Mouse (Mus musculus): ENCODE results near the gene Ryr2.
A peak's percentile ranks its signal among the peaks of the same experiment; 100 is the strongest.
"Not testable (repeated sequence)": the region's sequence is repeated elsewhere in the genome, so short reads cannot be mapped to it uniquely, and the experiment has no call there.

The Ryr2 gene

DNA sequence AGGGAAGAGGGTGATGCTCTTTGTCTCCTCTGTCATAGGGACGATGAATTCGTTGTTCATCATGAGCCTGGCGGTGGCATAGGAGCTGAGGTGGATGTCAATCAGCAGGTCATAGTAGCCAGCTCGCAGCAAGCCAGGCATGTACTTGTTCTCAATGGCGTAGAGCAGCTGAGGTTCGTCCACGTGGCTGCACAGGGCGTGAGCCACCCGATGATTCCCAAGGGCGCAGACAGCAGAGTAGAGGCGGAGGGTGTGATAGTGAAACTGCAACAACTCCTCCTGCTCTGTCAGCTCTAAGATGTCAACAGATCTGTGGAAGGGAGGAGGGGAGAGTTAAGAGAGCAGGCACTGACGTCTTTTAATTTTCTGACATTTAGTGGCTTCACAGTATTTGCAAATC is 368.5 kb downstream of the Ryr2 start:
- no peak for DNase-seq

GRCm38 (mm10) chr13:11716216-11716615 is 390.5 kb downstream of the Ryr2 start:
- DNase-seq = no peak

DNA sequence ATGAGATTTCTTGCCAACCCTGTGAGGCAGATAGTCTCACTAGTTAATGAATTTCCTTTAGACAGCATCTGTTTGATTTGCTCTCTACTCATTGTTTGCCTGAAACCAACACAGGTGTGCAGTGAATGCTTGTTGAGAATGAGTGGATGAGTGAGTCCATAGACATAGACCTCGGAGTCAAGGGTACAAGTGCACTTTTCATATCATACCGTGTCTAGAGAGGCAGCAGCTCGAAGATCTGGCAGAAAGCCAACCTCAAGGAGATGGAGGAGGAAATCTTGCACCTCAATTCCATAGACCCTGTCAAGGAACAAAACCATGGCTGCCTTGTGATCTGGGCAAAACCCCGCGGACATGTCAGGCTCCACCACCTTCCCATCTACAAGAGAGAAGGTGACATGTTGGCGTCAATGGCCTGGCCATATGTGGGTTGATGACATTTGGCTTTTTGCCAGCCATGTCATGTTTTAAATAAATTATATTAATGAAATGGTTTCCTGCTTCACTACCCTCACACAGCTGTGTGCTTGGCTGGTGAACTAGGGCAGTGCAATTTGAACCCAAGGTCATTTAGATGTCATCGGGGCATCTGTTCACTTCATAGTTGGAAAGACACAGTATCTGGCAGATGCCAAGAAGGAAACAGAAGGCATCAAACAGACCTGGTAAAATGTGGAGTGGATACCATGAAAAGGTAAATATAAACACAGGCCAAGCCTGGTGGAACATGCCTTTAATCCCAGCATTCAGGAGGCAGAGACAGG is 396.9 kb downstream of the Ryr2 start:
- DNase-seq = peak; percentile 34

DNA sequence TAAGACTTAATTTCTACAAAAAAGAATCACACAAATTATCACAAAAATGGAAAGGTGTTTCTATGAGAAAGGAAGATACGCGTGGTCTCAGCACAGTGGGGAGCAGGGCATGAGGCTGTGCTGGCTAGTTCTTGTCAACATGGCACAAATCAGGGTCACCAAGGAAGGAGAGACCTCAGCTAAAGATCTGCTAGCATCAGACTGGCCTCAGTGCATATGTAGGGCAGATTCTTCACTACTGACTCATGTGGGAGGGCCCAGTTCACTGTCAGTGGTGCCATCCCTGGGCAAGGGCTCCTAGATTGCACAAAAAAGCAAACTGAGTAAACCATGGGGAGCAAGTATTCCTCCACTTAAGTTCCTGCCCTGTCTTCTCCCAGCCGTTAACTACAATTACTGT is 405.0 kb downstream of the Ryr2 start:
- no peak for DNase-seq

GRCm38 (mm10) chr13:11696496-11696895 is 410.2 kb downstream of the Ryr2 start:
- DNase-seq = no peak

DNA sequence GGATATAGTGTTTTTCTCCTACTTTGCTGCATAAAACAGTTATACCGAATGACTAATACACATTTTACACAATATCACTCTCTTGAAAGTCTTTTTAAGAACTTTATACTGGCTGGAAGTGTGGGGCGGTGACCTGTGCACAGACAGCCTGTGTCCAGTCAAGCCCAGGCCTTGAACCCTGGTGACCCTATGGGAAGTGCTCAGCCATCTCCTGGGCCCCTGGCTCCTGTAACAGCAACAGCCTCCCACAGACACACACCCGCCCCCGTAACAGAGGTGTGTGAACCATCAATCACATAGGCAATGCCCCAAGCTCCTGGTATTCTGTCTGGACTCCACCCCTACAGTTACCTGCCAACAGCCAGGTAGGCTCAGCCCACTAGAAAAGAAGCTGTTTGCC is 424.9 kb downstream of the Ryr2 start:
- DNase-seq = no peak

GRCm38 (mm10) chr13:11662815-11663214 is 443.9 kb downstream of the Ryr2 start:
- no peak for DNase-seq

DNA sequence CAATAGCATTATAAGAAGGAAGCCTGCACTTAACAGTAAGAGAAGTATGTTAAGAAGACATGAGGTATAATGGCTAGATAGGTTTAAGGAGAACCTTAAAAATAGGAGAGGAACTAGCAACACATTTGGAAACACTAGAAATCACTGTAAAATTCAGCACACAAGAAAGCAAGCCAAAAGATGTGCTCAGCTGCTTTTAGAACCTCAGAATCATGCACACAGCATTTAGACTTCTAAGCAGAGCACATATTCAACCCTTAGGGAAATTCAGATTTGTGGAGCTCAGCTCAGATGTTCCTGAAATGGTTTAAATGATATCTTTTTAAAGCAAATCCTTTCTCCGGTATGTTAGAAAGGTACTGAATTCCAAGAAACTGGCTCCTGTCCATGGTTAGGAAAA is 461.9 kb downstream of the Ryr2 start:
- no peak for DNase-seq

- no peak for DNase-seq
These were observed 470.4 kb downstream of the Ryr2 start for GRCm38 (mm10) chr13:11636383-11636782.

- no peak for DNase-seq
These were observed 482.2 kb downstream of the Ryr2 start for GRCm38 (mm10) chr13:11624513-11624912.

DNA sequence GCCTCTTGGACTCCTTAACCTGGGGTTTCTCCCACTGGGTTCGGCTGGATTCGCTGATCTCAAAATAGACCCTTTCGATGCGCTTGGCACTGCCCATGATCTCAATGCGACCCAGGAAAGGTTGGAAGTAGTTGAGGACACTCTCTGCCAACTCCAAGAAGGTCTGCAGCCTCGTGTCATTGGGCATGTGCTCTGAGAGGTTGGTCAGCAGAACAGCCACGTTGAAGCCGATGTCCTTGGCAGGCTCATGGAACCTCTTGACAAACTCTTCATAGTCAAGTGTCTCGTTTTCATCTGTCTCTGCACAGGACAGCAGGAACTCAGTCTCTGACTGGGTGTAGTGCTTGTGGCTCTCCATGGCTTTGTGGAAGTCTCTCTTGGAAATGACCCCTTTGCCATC is 511.3 kb downstream of the Ryr2 start:
- DNase-seq = no peak

GRCm38 (mm10) chr13:11585283-11585682 is 521.5 kb downstream of the Ryr2 start:
- DNase-seq = no peak

DNA sequence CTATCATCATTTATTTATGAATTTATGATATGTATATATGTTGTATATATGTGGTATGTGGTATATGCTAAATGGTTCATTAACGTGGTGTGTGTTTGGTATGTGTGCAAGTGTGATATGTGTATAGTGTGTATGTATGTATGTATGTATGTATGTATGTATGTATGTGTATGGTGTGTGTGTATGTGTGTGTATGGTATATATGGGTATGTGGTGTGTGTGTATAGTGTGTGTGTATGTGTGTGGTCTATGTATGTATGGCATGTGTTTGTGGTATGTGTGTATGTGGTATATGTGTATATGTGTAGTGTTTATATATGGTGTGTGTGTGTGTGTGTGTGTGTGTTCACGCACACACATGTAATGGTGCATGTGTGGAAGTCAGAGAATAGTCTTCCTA is 534.2 kb downstream of the Ryr2 start:
- DNase-seq = no peak

- peak; percentile 19 for DNase-seq
These were observed 539.4 kb downstream of the Ryr2 start for GRCm38 (mm10) chr13:11567376-11567775.

- no peak for DNase-seq
These were observed 540.3 kb downstream of the Ryr2 start for GRCm38 (mm10) chr13:11566486-11566885.

- DNase-seq = no peak
These were observed 543.3 kb downstream of the Ryr2 start for GRCm38 (mm10) chr13:11563224-11564024.

- no peak for DNase-seq
These were observed 557.1 kb downstream of the Ryr2 start for GRCm38 (mm10) chr13:11549644-11550043.

DNA sequence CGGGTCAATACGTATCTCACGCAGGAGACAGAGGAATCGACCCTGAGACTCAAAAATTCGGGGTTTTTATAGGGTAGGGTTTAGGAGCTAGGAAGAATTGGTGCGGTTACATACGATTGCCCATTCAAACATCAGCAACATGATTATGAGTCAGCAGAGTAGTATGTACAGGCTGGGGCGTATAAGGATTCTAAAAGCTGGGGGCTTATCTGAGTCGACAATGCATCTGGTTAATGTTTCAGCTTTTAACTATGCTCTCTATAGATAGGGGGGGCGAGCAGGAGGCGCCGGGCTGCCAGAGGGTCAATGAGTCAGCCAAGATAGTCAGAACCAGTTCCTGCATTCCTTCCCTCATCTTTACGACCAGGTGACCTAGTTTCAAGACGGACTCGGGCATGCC is 557.6 kb downstream of the Ryr2 start:
- not testable (repeated sequence) for DNase-seq

DNA sequence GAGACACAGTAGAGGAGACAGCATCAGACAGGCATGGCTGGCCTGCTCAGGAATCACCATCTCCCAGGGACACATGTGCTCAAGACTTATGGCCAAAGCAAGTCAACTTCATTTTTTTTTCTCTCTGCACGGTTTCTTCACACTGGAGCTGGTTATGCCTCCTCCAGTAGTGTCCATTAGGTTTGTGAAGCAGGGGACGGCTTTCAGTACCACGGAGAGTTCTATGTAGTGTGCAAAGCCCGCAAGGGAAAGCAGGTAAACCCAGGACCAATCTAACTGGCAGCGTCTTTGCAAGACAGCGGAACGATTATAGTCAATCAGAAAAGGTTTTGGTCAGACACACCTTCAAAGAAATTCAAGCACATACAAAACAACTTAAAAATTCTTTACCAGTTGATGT is 560.9 kb downstream of the Ryr2 start:
- no peak for DNase-seq

DNA sequence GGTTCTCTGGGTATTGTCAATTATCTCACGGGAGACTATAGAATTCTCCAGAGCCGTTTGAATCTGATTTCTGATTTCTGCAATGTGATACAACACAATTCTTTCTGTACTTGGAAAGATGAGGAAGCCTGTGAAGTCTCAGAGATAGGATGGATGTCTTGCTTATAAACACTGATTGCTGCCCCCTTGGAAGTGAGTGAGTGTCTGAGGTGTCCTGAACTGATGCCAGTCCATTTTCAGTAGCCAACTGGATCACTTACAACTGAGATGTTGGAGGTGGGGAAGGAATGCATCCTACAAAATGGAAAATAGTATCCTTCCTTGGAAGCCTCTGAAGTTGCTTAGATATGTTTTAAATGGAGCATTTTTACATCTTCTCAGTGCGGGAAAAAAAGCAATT is 564.2 kb downstream of the Ryr2 start:
- DNase-seq = no peak

- no peak for DNase-seq
These were observed 569.9 kb downstream of the Ryr2 start for GRCm38 (mm10) chr13:11536851-11537250.

DNA sequence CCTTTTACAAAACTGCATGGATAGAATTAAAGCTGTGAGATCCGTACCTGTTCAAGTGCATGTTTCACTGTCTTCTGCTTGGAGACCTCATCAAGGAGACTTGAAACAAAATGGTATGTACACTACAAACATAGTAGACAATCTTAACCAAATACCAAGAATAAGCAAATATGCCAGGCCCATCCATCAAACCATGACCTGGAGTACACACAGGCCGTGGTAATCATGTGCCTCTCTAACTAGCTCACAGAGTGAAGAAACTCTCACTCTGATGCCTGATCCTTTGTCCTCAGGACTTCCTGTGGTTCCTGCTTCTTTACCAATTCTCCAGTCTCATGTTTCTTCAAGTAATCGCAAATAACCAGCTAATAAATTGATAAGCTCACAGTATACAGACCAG is 570.9 kb downstream of the Ryr2 start:
- no peak for DNase-seq

- DNase-seq = no peak
These were observed 573.5 kb downstream of the Ryr2 start for GRCm38 (mm10) chr13:11533265-11533664.
